Mouse (Mus musculus) stomach, postnatal 0 days (tissue): Measurements from ENCODE around the gene Mroh7.

ENCODE experiments used
- CTCF ChIP-seq: IDR thresholded peaks from 2 replicates; pipeline ENCODE4 v1.5.1; 2016; ENCODE audit warnings: antibody characterized with exemption, low read depth, mild to moderate bottlenecking, moderate library complexity
- EP300 ChIP-seq: optimal IDR thresholded peaks from 2 replicates; pipeline ENCODE3; 2016; ENCODE audit warnings: antibody characterized with exemption

DNA sequence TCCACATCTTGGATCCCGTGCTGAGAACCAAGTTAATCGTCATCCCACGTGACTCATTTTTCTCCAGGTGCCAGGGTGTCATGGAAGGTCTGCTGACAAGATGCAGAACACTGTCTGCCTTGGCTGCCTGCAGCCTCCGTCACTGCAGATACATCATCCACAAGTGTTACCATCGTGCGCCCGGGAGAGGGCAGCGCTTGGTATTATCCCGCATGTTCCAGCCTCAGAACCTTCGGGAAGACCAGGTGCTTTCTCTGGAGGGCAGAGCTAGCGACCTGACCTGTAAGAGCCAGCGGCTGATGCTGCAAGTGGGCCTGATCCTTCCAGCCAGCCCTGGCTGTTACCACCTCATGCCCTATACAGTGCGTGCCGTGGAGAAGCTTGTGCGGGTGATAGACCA, 77.7 kb downstream of the Mroh7 start:
- TF ChIP-seq CTCF, result no peak
- no peak for TF ChIP-seq EP300
